15 mouse cellular contexts compared by ENCODE assay signal in the genomic region with DNA sequence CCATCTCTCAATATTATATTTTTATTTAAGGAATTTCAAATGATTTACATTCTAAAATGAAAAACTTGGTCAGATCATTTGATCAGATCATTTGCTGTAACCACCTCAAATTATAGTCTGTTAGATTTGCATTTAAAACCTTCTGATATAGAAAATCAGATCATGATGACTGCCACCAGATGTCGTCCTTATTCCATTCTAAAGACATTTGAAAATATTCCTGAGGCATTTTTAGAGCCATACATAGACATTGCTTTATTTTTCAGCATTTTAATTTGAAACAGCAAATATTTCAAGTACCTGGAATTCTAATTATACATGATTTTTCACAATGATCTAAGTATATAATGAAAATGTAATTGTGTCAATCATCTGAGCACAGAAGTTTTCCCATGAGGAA. TPM values are rescaled to one million over a fixed set of nuclear protein-coding genes. Genes with fewer than 3 reads are reported as not detected.
DNase-seq lines count a peak whose midpoint lies in the region; ATAC-seq and TF ChIP-seq lines count a peak whose summit lies in the region.
"Had no signal": no experiment of that assay in that cellular context is flagged by ENCODE, and none has a peak within 500 bp of the region (broad histone marks: within the 10 kb centered on the region; RNA-seq: fewer than 3 reads in every experiment).

No protein-coding gene starts in this region.

- ATAC-seq in hindbrain, postnatal 0 days: no peak
- no peak for ATAC-seq in hindbrain, embryonic 11.5 days (ENCODE audit: low FRiP score)
- ATAC-seq in liver, postnatal 0 days: no peak
- ATAC-seq in liver, embryonic 12.5 days: no peak
- ATAC-seq in G1E (ENCODE audit: extremely low read depth, insufficient number of reproducible peaks, low FRiP score, poor library complexity, severe bottlenecking): peak; percentile 45; the same call in 1 of the 2 replicates
- no peak for ATAC-seq in inflammation-experienced regulatory T-cells, adult 6 months

- no peak overlapping the region for H3K4me2 ChIP-seq in hindbrain, postnatal 0 days (ENCODE audit: low read depth, low read length)
- H3K4me2 ChIP-seq in hindbrain, embryonic 11.5 days (replicated peaks; ENCODE audit: low read depth, low read length): no peak overlapping the region
- H3K4me2 ChIP-seq in liver, postnatal 0 days (ENCODE audit: low read depth, low read length): no peak overlapping the region
- H3K4me2 ChIP-seq in liver, embryonic 12.5 days: no peak overlapping the region
- H3K4me2 ChIP-seq: heart, embryonic 12.5 days; limb, embryonic 13.5 days had no signal

- no peaks in the 10 kb centered on the region for H3K4me1 ChIP-seq in hindbrain, postnatal 0 days (ENCODE audit: insufficient read depth, low read length)
- H3K4me1 ChIP-seq in hindbrain, embryonic 11.5 days (replicated peaks; ENCODE audit: control insufficient read depth, insufficient read depth, low read length): no peaks in the 10 kb centered on the region
- H3K4me1 ChIP-seq in liver, postnatal 0 days (ENCODE audit: insufficient read depth): no peaks in the 10 kb centered on the region
- no peaks in the 10 kb centered on the region for H3K4me1 ChIP-seq in liver, embryonic 12.5 days
- peaks cover 15% of the 10 kb centered on the region for H3K4me1 ChIP-seq in G1E (ENCODE audit: insufficient read depth, low read depth, low read length)
- H3K4me1 ChIP-seq: heart, embryonic 12.5 days; hindbrain, embryonic 10.5 days; limb, embryonic 13.5 days; midbrain, embryonic 10.5 days had no signal

- H3K9ac ChIP-seq in hindbrain, postnatal 0 days (replicated peaks; ENCODE audit: low read length): no peak overlapping the region
- no peak overlapping the region for H3K9ac ChIP-seq in hindbrain, embryonic 11.5 days (ENCODE audit: low read depth, low read length)
- H3K9ac ChIP-seq in liver, postnatal 0 days (replicated peaks): no peak overlapping the region
- no peak overlapping the region for H3K9ac ChIP-seq in liver, embryonic 12.5 days
- H3K9ac ChIP-seq: heart, embryonic 12.5 days; limb, embryonic 13.5 days had no signal

- H3K4me3 ChIP-seq in hindbrain, postnatal 0 days (ENCODE audit: low read length): no peak overlapping the region
- H3K4me3 ChIP-seq in hindbrain, embryonic 11.5 days (ENCODE audit: low read depth, low read length): no peak overlapping the region
- no peak overlapping the region for H3K4me3 ChIP-seq in liver, postnatal 0 days (ENCODE audit: low read depth, low read length)
- no peak overlapping the region for H3K4me3 ChIP-seq in liver, embryonic 12.5 days
- no peak overlapping the region for H3K4me3 ChIP-seq in G1E (ENCODE audit: low read depth, low read length)
- H3K4me3 ChIP-seq: heart, embryonic 12.5 days; hindbrain, embryonic 10.5 days; limb, embryonic 13.5 days; midbrain, embryonic 10.5 days had no signal

- no peaks in the 10 kb centered on the region for H3K9me3 ChIP-seq in hindbrain, postnatal 0 days (ENCODE audit: low read length)
- H3K9me3 ChIP-seq in hindbrain, embryonic 11.5 days (ENCODE audit: control insufficient read depth, low read length): no peaks in the 10 kb centered on the region
- no peaks in the 10 kb centered on the region for H3K9me3 ChIP-seq in liver, postnatal 0 days (ENCODE audit: low read length)
- no peaks in the 10 kb centered on the region for H3K9me3 ChIP-seq in liver, embryonic 12.5 days (replicated peaks)
- H3K9me3 ChIP-seq in G1E (replicated peaks): no peaks in the 10 kb centered on the region
- H3K9me3 ChIP-seq: heart, embryonic 12.5 days; hindbrain, embryonic 10.5 days; limb, embryonic 13.5 days; midbrain, embryonic 10.5 days had no signal

- TF ChIP-seq CTCF in hindbrain, postnatal 0 days (IDR thresholded peaks at IDR 0.05; ENCODE audit: low read depth): peak; percentile 49
- TF ChIP-seq CTCF in liver, postnatal 0 days (IDR thresholded peaks at IDR 0.05; ENCODE audit: low read depth): peak; percentile 31; the same call in 1 of the 2 replicates
- TF ChIP-seq CTCF in G1E (IDR thresholded peaks at IDR 0.05; ENCODE audit: low read depth, low read length): no peak

- peak; percentile 43 for DNase-seq in hindbrain, postnatal 0 days (ENCODE audit: low spot score)
- DNase-seq in hindbrain, embryonic 11.5 days (ENCODE audit: low spot score): no peak
- no peak for DNase-seq in liver, postnatal 0 days
- DNase-seq in G1E (ENCODE audit: low spot score): no peak
- peak; percentile 4 for DNase-seq in c-Kit-positive CD71-positive TER-119-negative erythroid progenitor cells, embryonic 14.5 days (ENCODE audit: low read depth)
- no peak for DNase-seq in right cerebral cortex, adult 18-20 months
- DNase-seq: cerebellum, adult 18-20 months; gastrocnemius, postnatal 25 days; layer of hippocampus, adult 9-11 months had no signal

- H3K27me3 ChIP-seq in hindbrain, postnatal 0 days (ENCODE audit: insufficient read depth, low read length): no peaks in the 10 kb centered on the region
- no peaks in the 10 kb centered on the region for H3K27me3 ChIP-seq in hindbrain, embryonic 11.5 days (ENCODE audit: control insufficient read depth, insufficient read depth, low read length)
- H3K27me3 ChIP-seq in liver, postnatal 0 days (ENCODE audit: insufficient read depth, low read length): no peaks in the 10 kb centered on the region
- no peaks in the 10 kb centered on the region for H3K27me3 ChIP-seq in liver, embryonic 12.5 days (replicated peaks)
- H3K27me3 ChIP-seq in G1E (ENCODE audit: insufficient read depth, low read length): no peaks in the 10 kb centered on the region
- H3K27me3 ChIP-seq: heart, embryonic 12.5 days; limb, embryonic 13.5 days had no signal

- WGBS in hindbrain, postnatal 0 days: 64% methylated on average over 1 of the region's 1 CpGs
- 69% methylated on average over 1 of the region's 1 CpGs for WGBS in hindbrain, embryonic 11.5 days
- WGBS in liver, postnatal 0 days (ENCODE audit: insufficient replicate concordance): 35% methylated on average over 1 of the region's 1 CpGs
- 34% methylated on average over 1 of the region's 1 CpGs for WGBS in liver, embryonic 12.5 days (ENCODE audit: insufficient replicate concordance)

- no peaks in the 10 kb centered on the region for H3K36me3 ChIP-seq in hindbrain, postnatal 0 days (ENCODE audit: insufficient read depth, low read length)
- no peaks in the 10 kb centered on the region for H3K36me3 ChIP-seq in hindbrain, embryonic 11.5 days (ENCODE audit: control insufficient read depth, insufficient read depth, low read length)
- H3K36me3 ChIP-seq in liver, postnatal 0 days (replicated peaks; ENCODE audit: insufficient read depth, low read length): no peaks in the 10 kb centered on the region
- no peaks in the 10 kb centered on the region for H3K36me3 ChIP-seq in liver, embryonic 12.5 days
- no peaks in the 10 kb centered on the region for H3K36me3 ChIP-seq in G1E (replicated peaks)
- H3K36me3 ChIP-seq: heart, embryonic 12.5 days; hindbrain, embryonic 10.5 days; limb, embryonic 13.5 days; midbrain, embryonic 10.5 days had no signal

- TF ChIP-seq EP300 in liver, postnatal 0 days (IDR thresholded peaks at IDR 0.05; ENCODE audit: low read depth): no peak

- no peak overlapping the region for H3K27ac ChIP-seq in hindbrain, postnatal 0 days
- H3K27ac ChIP-seq in hindbrain, embryonic 11.5 days (ENCODE audit: low read depth, low read length): no peak overlapping the region
- H3K27ac ChIP-seq in liver, postnatal 0 days (ENCODE audit: low read depth): no peak overlapping the region
- H3K27ac ChIP-seq in liver, embryonic 12.5 days: no peak overlapping the region
- H3K27ac ChIP-seq: hindbrain, embryonic 10.5 days; limb, embryonic 13.5 days; midbrain, embryonic 10.5 days had no signal

RNA-seq across cellular contexts. Expression of gene Ppp6c, which starts 52.0 kb away (rescaled TPM):
- total RNA-seq in hindbrain, postnatal 0 days (2014; rRNA removed): 42.8 and 46.1 TPM in 2 replicates
- polyA plus RNA-seq in hindbrain, postnatal 0 days (2015; fragmentation: Nextera tagmentation; extraction: Ambion mirVana): 48.6 and 50.3 TPM in 2 replicates
- polyA plus RNA-seq in hindbrain, embryonic 11.5 days (2014; fragmentation: Nextera tagmentation; extraction: Ambion mirVana): 90.5 and 96.3 TPM in 2 replicates
- polyA plus RNA-seq in liver, postnatal 0 days (2015; fragmentation: Nextera tagmentation; extraction: Ambion mirVana): 35.5 and 37.0 TPM in 2 replicates
- polyA plus RNA-seq in liver, embryonic 12.5 days (2016; fragmentation: Nextera tagmentation; extraction: Ambion mirVana): 61.2 and 63.4 TPM in 2 replicates
- 167 and 204 TPM in 2 replicates for total RNA-seq in G1E (2014; fragmentation: Nextera tagmentation)
- total RNA-seq in G1E (2017): 79.1 and 93.4 TPM in 2 replicates
- polyA plus RNA-seq in G1E (2012): 2.1 and 3.8 TPM in 2 replicates
- 100 to 1,000 TPM; 113 to 155 (median 122) TPM for polyA plus RNA-seq in inflammation-experienced regulatory T-cells, adult 6 months (2017; shearing (Covaris generic))

Comparison
In these comparisons a context has a peak if more than half of its experiments do, and no peak if none do; other contexts are left out.
1. DNase-seq: peak in hindbrain, postnatal 0 days (single experiment) and c-Kit-positive CD71-positive TER-119-negative erythroid progenitor cells, embryonic 14.5 days (single experiment); none in hindbrain, embryonic 11.5 days (single experiment), liver, postnatal 0 days (single experiment), G1E (single experiment) and right cerebral cortex, adult 18-20 months (single experiment).